Mouse (Mus musculus): ENCODE results near the gene Znrd1as.
"Not testable (repeated sequence)": the region's sequence is repeated elsewhere in the genome, so short reads cannot be mapped to it uniquely, and the experiment has no call there.

The Znrd1as gene

GRCm38 (mm10) chr17:36950981-36951947 is 7.1 kb upstream of the Znrd1as start, which contains the start of gene Ppp1r11:
TSS of gene Ppp1r11 (minus strand) at chr17:36951741.
- peak; percentile 88 to 94 for DNase-seq

- DNase-seq = no peak
Measured at GRCm38 (mm10) chr17:36952631-36953030, 5.8 kb upstream of the Znrd1as start.

- DNase-seq = no peak
Measured at GRCm38 (mm10) chr17:36953062-36953461, 5.3 kb upstream of the Znrd1as start.

- DNase-seq = no peak
Measured at GRCm38 (mm10) chr17:36958884-36959283, 492 bp downstream of the Znrd1as start.

GRCm38 (mm10) chr17:36961125-36961524 is 2.7 kb downstream of the Znrd1as start:
- no peak for DNase-seq

- DNase-seq = no peak
Measured at GRCm38 (mm10) chr17:36966875-36967274, 8.5 kb downstream of the Znrd1as start.

- DNase-seq = no peak
Measured at GRCm38 (mm10) chr17:36970316-36970890, 12.0 kb downstream of the Znrd1as start.

- DNase-seq = no peak
Measured at GRCm38 (mm10) chr17:36971172-36971850, 12.9 kb downstream of the Znrd1as start.

- no peak for DNase-seq
Measured at GRCm38 (mm10) chr17:36972791-36973190, 14.4 kb downstream of the Znrd1as start.

- no peak for DNase-seq
Measured at GRCm38 (mm10) chr17:36973271-36973787, 14.9 kb downstream of the Znrd1as start.

GRCm38 (mm10) chr17:36981221-36981813 is 22.9 kb downstream of the Znrd1as start, which contains the start of gene 2410137M14Rik:
TSS of gene 2410137M14Rik (minus strand) at chr17:36981237.
- DNase-seq = no peak

GRCm38 (mm10) chr17:36981845-36982244 is 23.5 kb downstream of the Znrd1as start:
- no peak for DNase-seq

GRCm38 (mm10) chr17:36982253-36983155 is 24.1 kb downstream of the Znrd1as start:
- no peak for DNase-seq

GRCm38 (mm10) chr17:36988475-36988874 is 30.1 kb downstream of the Znrd1as start:
- DNase-seq = no peak

GRCm38 (mm10) chr17:36989437-36989836 is 31.0 kb downstream of the Znrd1as start, which contains the start of gene H2-M5:
TSS of gene H2-M5 (minus strand) at chr17:36989537.
- no peak for DNase-seq

- not testable (repeated sequence) for DNase-seq
Measured at GRCm38 (mm10) chr17:36990630-36991029, 32.2 kb downstream of the Znrd1as start.

GRCm38 (mm10) chr17:36992336-36993104 is 34.1 kb downstream of the Znrd1as start:
- DNase-seq = no peak

- no peak for DNase-seq
Measured at GRCm38 (mm10) chr17:36993770-36994325, 35.5 kb downstream of the Znrd1as start.

- no peak for DNase-seq
Measured at GRCm38 (mm10) chr17:36994528-36994927, 36.1 kb downstream of the Znrd1as start.

- DNase-seq = no peak
Measured at GRCm38 (mm10) chr17:36995448-36995847, 37.1 kb downstream of the Znrd1as start.
